ENCODE assay signal across 1 mouse cellular context in genomic region chr11:68488256-68488824, GRCm38 (mm10).
A peak's percentile ranks its signal among the peaks of the same experiment; 100 is the strongest.
TF ChIP-seq lines count a peak whose summit lies in the region.

No protein-coding gene starts in this region.

TF ChIP-seq in MEL, 35 proteins besides CTCF, POLR2A, EP300 and RAD21:
- TF ChIP-seq SMC3 (IDR thresholded peaks at IDR 0.05; ENCODE audit: low read depth, low read length) (peak; percentile 49), MYB (IDR thresholded peaks at IDR 0.05; ENCODE audit: low read depth, low read length) (no peak), HCFC1 (IDR thresholded peaks at IDR 0.05; ENCODE audit: low read depth, low read length) (no peak), ZC3H11A (IDR thresholded peaks at IDR 0.05; ENCODE audit: low read depth, low read length) (peak; percentile 43)
